ENCODE assay signal across 9 mouse cellular contexts in the genomic region with DNA sequence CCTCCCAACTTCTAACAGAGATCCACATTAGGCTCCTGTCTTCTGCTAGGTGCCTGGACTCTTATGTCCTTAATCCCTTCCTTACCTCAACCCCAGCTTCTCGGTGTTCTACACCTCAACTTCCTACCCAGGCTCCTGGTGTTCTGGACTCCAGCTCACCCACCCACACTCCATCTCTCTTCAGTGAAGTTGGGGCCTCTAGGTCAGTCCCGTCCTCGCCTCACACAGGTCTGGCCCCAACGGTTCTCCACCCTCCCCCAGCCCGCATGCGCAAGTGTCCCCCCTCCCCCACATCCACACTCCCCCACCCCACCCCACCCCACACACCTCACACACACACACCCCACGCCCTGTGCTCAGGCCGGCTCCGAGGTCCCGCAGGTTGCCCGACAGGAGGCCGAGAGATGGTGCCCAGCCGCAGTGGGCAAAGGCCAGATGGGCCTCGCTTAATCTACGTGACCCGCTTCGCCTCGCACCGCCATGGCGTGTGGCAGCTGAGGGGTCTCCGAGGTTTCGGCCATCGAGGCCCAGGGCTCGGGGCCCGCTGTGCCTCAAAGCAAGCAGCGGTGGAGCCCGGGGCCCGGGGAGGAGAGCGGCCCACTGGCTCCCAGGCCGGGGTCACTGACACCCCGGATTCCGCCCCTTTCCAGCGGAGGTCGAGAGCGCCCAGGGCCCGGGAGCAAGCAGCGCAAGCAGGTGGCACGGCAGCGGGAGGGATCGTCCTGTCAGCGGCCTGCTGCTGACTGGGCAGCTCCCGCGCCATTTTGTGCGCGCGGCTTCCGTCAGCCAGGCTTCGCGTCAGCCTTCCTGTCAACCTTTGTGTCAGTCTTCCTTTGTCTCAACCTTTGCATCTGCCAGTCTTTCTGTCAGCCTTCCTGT. TPM values are rescaled to one million over a fixed set of nuclear protein-coding genes. Genes with fewer than 3 reads are reported as not detected.
DNase-seq lines count a peak whose midpoint lies in the region; ATAC-seq lines count a peak whose summit lies in the region.
"Had no signal": no experiment of that assay in that cellular context is flagged by ENCODE, and none has a peak within 500 bp of the region (broad histone marks: within the 10 kb centered on the region; RNA-seq: fewer than 3 reads in every experiment).

Gene 4930524B15Rik, plus strand, starts transcription at position 337 of the 879 bp plus-strand sequence.

- peak within 1 kb of the TSS; percentile 35 for H3K4me3 ChIP-seq in kidney, embryonic 16.5 days (ENCODE audit: low read length)

- 38% methylated on average over 49 of the region's 49 CpGs for WGBS in kidney, embryonic 16.5 days

- no peaks in the 10 kb centered on the region for H3K9me3 ChIP-seq in kidney, embryonic 16.5 days (ENCODE audit: low read length)

- 0 out of 2 replicates have a peak, but pooled peaks cover 6% of the 10 kb centered on the region for H3K4me1 ChIP-seq in kidney, embryonic 16.5 days (ENCODE audit: insufficient read depth, low read length)

- peak within 1 kb of the TSS; percentile 55 for H3K4me2 ChIP-seq in kidney, embryonic 16.5 days (replicated peaks; ENCODE audit: low read depth, low read length)

- ATAC-seq in kidney, embryonic 16.5 days (ENCODE audit: low FRiP score, low TSS enrichment): peak; percentile 46
- ATAC-seq: Patski had no signal

- H3K27ac ChIP-seq in kidney, embryonic 16.5 days (ENCODE audit: low read length): no peak within 1 kb of the TSS

- no peak for DNase-seq in kidney, adult 9 months
- DNase-seq in cerebellum, postnatal 36 days: peak; percentile 23 to 28
- peak; percentile 18 for DNase-seq in heart, postnatal 4 days
- DNase-seq in lung, postnatal 10 days: peak; percentile 9
- DNase-seq in B cell, adult 2 months: no peak
- DNase-seq in adrenal gland, postnatal 4 days (ENCODE audit: low spot score in 2 of 2): no peak
- DNase-seq in spleen, postnatal 4 days (ENCODE audit: low spot score in 2 of 2): no peak

- peak within 1 kb of the TSS; percentile 58 for H3K9ac ChIP-seq in kidney, embryonic 16.5 days (replicated peaks; ENCODE audit: low read length)

- no peaks in the 10 kb centered on the region for H3K36me3 ChIP-seq in kidney, embryonic 16.5 days (ENCODE audit: insufficient read depth, low read length)

- no peaks in the 10 kb centered on the region for H3K27me3 ChIP-seq in kidney, embryonic 16.5 days (ENCODE audit: insufficient read depth, low read length)

RNA-seq across cellular contexts. Expression of gene 4930524B15Rik, which starts in this region (rescaled TPM):
- 0.17 TPM in 1 of 2 replicates, not detected in the other for polyA plus RNA-seq in kidney, embryonic 16.5 days (2015; fragmentation: Nextera tagmentation; extraction: Ambion mirVana)
- total RNA-seq in heart, postnatal 4 days (2021): not detected
- total RNA-seq in adrenal gland, postnatal 4 days (2021): not detected
- polyA plus RNA-seq: Patski had no signal

Comparison
In these comparisons a context has a peak if more than half of its experiments do, and no peak if none do; other contexts are left out.
1. Peak in ATAC-seq, H3K4me3 ChIP-seq, H3K9ac ChIP-seq and H3K4me2 ChIP-seq in kidney, embryonic 16.5 days; RNA of the gene not detected or under 1 TPM.
2. Peak in DNase-seq in heart, postnatal 4 days; RNA of the gene not detected or under 1 TPM.
3. DNase-seq: peak in cerebellum, postnatal 36 days (2 of 2) and lung, postnatal 10 days (single experiment); none in kidney, adult 9 months (single experiment), B cell, adult 2 months (0 of 2), adrenal gland, postnatal 4 days (0 of 2) and spleen, postnatal 4 days (0 of 2).